Mouse (Mus musculus): ENCODE measurements around the gene Cacna1c. TPM values are rescaled to one million over a fixed set of nuclear protein-coding genes. Genes with fewer than 3 reads are reported as not detected.

The Cacna1c gene
- polyA plus RNA-seq, 1 experiment from 2014 or later = 8.7 TPM

DNA sequence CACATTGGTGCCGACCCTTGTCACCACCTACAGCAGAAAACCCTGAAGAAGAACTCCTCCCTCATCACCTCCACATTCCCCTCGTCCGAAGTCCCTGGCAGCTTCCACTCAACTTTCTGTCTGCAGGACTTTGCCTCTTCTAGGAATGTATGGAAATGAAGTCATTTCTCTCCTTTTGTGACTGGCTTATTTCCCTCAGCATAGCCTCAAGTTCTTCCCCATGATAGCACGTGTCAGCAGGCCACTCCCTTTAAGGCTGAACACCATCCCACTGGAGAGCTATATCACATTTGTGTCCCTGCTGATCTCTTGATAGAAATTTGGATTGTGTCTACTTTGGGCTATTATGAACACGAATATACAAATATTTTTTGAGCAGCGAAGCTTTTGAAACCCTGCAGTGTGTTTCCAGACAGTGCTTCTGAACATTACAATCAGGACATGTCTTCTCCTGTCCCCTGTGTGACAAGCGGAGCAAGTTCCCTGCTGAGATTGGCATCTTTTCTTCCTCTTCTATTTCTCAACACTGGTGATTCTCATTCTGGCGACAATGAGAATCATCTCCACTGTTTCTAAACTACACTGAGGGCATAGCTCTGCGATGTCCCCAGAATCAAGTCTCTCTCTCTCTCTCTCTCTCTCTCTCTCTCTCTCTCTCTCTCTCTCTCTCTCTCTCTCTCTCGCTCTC is 224.2 kb downstream of the Cacna1c start:
- Histone ChIP-seq H3K4me3 (ENCODE audit: low read depth, low read length) (no peak overlapping the region), H3K27me3 (ENCODE audit: control insufficient read depth, insufficient read depth, low read length) (no peaks in the 10 kb centered on the region), H3K9me3 (ENCODE audit: control insufficient read depth, low read length) (no peaks in the 10 kb centered on the region), H3K4me1 (ENCODE audit: control insufficient read depth, insufficient read depth, low read length) (no peaks in the 10 kb centered on the region), H3K36me3 (ENCODE audit: control insufficient read depth, insufficient read depth, low read length) (no peaks in the 10 kb centered on the region), H3K4me2 (ENCODE audit: low read depth, severe bottlenecking) (no peak overlapping the region), H3K27ac (replicated peaks; ENCODE audit: low read depth, low read length) (no peak overlapping the region), H3K9ac (ENCODE audit: low read length) (no peak overlapping the region)
- ATAC-seq (ENCODE audit: insufficient number of reproducible peaks, low FRiP score, low TSS enrichment, low read depth) = no peak
- DNase-seq (ENCODE audit: low spot score) = no peak
- WGBS = 75% methylated on average over 9 of the region's 10 CpGs

DNA sequence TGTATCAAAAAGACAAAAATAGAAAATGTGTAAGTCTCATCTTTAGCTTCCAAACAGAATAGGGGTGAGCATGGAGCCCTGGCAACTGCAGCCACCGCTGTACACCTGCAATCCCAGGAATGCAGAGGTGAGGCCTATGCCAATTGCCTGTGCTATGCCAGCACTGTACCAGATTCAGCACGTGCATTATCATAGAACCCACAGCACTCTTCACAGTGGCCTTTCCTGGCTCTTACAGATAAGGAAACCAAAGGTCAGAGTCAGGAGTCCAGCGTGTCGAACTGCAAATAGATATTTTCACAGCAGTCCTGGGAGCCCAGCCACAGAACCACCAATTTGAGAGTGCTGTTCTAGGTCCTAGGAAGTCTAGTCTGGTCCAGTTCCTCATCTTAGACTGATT is 227.4 kb downstream of the Cacna1c start:
- H3K9ac ChIP-seq (ENCODE audit: low read length) = no peak overlapping the region
- H3K36me3 ChIP-seq (ENCODE audit: control insufficient read depth, insufficient read depth, low read length) = no peaks in the 10 kb centered on the region
- no peak overlapping the region for H3K4me2 ChIP-seq (ENCODE audit: low read depth, severe bottlenecking)
- 81% methylated on average over 4 of the region's 4 CpGs for WGBS
- no peaks in the 10 kb centered on the region for H3K9me3 ChIP-seq (ENCODE audit: control insufficient read depth, low read length)
- no peaks in the 10 kb centered on the region for H3K4me1 ChIP-seq (ENCODE audit: control insufficient read depth, insufficient read depth, low read length)
- no peak for ATAC-seq (ENCODE audit: insufficient number of reproducible peaks, low FRiP score, low TSS enrichment, low read depth)
- no peak overlapping the region for H3K4me3 ChIP-seq (ENCODE audit: low read depth, low read length)
- DNase-seq (ENCODE audit: low spot score) = no peak
- H3K27ac ChIP-seq (replicated peaks; ENCODE audit: low read depth, low read length) = no peak overlapping the region
- no peaks in the 10 kb centered on the region for H3K27me3 ChIP-seq (ENCODE audit: control insufficient read depth, insufficient read depth, low read length)

DNA sequence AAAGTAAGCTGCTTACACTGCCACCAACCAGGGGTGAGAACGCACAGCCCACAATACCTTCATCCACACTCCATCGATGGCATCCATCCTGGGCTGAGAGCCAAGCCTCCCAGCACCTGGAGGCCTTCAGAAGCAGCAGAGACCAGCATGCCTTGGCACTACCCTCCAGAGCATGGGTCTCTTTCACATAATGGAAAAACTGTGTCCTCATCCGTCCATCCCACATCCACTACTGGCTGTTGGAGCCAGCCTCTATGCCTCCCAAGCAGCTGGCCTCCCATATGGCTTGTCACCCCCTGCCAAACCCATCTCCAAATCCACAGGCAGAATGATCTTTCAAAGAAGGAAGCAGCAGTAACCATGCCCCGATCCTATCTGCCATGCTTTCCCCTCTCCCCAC is 229.3 kb downstream of the Cacna1c start:
- WGBS = 81% methylated on average over 4 of the region's 4 CpGs
- no peaks in the 10 kb centered on the region for H3K27me3 ChIP-seq (ENCODE audit: control insufficient read depth, insufficient read depth, low read length)
- no peaks in the 10 kb centered on the region for H3K9me3 ChIP-seq (ENCODE audit: control insufficient read depth, low read length)
- no peak overlapping the region for H3K4me2 ChIP-seq (ENCODE audit: low read depth, severe bottlenecking)
- H3K27ac ChIP-seq (replicated peaks; ENCODE audit: low read depth, low read length) = no peak overlapping the region
- ATAC-seq (ENCODE audit: insufficient number of reproducible peaks, low FRiP score, low TSS enrichment, low read depth) (no peak), DNase-seq (ENCODE audit: low spot score) (no peak)
- H3K4me3 ChIP-seq (ENCODE audit: low read depth, low read length) = no peak overlapping the region
- H3K4me1 ChIP-seq (ENCODE audit: control insufficient read depth, insufficient read depth, low read length) = no peaks in the 10 kb centered on the region
- H3K9ac ChIP-seq (ENCODE audit: low read length) = no peak overlapping the region
- no peaks in the 10 kb centered on the region for H3K36me3 ChIP-seq (ENCODE audit: control insufficient read depth, insufficient read depth, low read length)

DNA sequence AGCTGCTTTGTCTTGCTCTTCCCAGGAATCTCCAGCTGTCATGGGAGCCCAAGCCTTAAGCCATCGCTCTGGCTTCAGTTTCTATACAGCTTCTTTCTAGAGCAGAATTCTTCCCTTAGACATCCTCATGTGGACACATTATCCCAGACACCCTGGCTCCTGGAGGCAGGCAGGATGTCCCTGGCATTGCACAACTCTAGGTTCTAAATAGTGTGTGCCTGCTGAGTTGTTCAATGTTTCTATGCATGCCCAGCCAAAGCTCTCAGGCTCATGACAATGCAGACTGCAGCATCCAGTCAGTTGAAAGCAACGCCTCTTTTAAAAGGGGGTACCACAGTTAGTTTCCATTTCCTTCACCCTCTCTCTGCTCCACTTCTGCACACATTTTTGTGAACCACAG is 230.6 kb downstream of the Cacna1c start:
- H3K4me2 ChIP-seq (ENCODE audit: low read depth, severe bottlenecking) = no peak overlapping the region
- H3K4me3 ChIP-seq (ENCODE audit: low read depth, low read length) = no peak overlapping the region
- no peaks in the 10 kb centered on the region for H3K4me1 ChIP-seq (ENCODE audit: control insufficient read depth, insufficient read depth, low read length)
- ATAC-seq (ENCODE audit: insufficient number of reproducible peaks, low FRiP score, low TSS enrichment, low read depth) (no peak), DNase-seq (ENCODE audit: low spot score) (no peak)
- H3K36me3 ChIP-seq (ENCODE audit: control insufficient read depth, insufficient read depth, low read length) = 0 out of 2 replicates have a peak, but pooled peaks cover 2% of the 10 kb centered on the region
- H3K9ac ChIP-seq (ENCODE audit: low read length) = no peak overlapping the region
- no peak overlapping the region for H3K27ac ChIP-seq (replicated peaks; ENCODE audit: low read depth, low read length)
- no peaks in the 10 kb centered on the region for H3K9me3 ChIP-seq (ENCODE audit: control insufficient read depth, low read length)
- no peaks in the 10 kb centered on the region for H3K27me3 ChIP-seq (ENCODE audit: control insufficient read depth, insufficient read depth, low read length)
- WGBS = 97% methylated on average over 2 of the region's 2 CpGs

DNA sequence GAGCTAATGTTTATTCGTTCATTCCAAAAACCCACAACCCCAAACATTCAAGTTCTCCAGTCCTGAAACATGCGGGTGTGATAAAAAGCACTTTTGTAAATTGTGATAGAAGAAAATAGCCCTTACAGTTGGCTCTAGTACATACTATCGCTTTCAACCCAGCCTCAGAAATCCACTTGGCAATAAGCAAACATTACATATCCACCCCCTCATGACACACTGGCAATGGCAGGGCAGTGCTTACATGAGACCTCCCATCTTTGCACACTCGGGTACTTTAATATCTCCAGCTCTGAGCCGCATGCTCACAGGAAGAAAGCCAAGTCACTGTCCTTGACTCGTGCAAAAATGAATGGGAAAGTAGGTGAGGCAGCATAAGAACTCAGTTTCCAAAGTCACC is 232.4 kb downstream of the Cacna1c start:
- 89% methylated on average over 6 of the region's 6 CpGs for WGBS
- no peaks in the 10 kb centered on the region for H3K27me3 ChIP-seq (ENCODE audit: control insufficient read depth, insufficient read depth, low read length)
- ATAC-seq (ENCODE audit: insufficient number of reproducible peaks, low FRiP score, low TSS enrichment, low read depth) (no peak), DNase-seq (ENCODE audit: low spot score) (no peak)
- H3K4me2 ChIP-seq (ENCODE audit: low read depth, severe bottlenecking) = no peak overlapping the region
- H3K27ac ChIP-seq (replicated peaks; ENCODE audit: low read depth, low read length) = no peak overlapping the region
- no peak overlapping the region for H3K9ac ChIP-seq (ENCODE audit: low read length)
- no peaks in the 10 kb centered on the region for H3K9me3 ChIP-seq (ENCODE audit: control insufficient read depth, low read length)
- H3K4me3 ChIP-seq (ENCODE audit: low read depth, low read length) = no peak overlapping the region
- H3K4me1 ChIP-seq (ENCODE audit: control insufficient read depth, insufficient read depth, low read length) = no peaks in the 10 kb centered on the region
- H3K36me3 ChIP-seq (ENCODE audit: control insufficient read depth, insufficient read depth, low read length) = 0 out of 2 replicates have a peak, but pooled peaks cover 2% of the 10 kb centered on the region

DNA sequence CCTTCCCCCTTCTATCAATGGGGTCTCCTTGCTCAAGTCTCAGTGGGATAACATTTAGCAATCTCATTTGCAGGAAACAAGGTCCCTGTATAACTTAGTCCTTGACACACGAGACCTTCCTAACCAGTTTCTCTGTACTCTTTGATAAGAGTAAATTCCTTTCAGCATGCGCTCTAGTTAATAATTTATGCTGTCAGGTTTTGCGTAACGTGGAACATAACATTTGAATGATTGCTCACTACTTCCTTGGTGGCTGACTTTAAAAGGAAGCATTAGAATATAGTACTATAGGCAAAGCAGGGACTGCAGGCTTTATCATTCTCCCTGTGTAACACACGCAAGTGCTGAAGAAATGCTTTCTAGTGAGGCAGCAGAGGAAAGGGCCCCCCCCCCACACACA is 232.9 kb downstream of the Cacna1c start:
- Histone ChIP-seq H3K9ac (ENCODE audit: low read length) (no peak overlapping the region), H3K9me3 (ENCODE audit: control insufficient read depth, low read length) (no peaks in the 10 kb centered on the region), H3K27me3 (ENCODE audit: control insufficient read depth, insufficient read depth, low read length) (no peaks in the 10 kb centered on the region), H3K27ac (replicated peaks; ENCODE audit: low read depth, low read length) (no peak overlapping the region), H3K4me2 (ENCODE audit: low read depth, severe bottlenecking) (no peak overlapping the region), H3K36me3 (ENCODE audit: control insufficient read depth, insufficient read depth, low read length) (0 out of 2 replicates have a peak, but pooled peaks cover 2% of the 10 kb centered on the region), H3K4me3 (ENCODE audit: low read depth, low read length) (no peak overlapping the region), H3K4me1 (ENCODE audit: control insufficient read depth, insufficient read depth, low read length) (no peaks in the 10 kb centered on the region)
- 86% methylated on average over 5 of the region's 5 CpGs for WGBS
- ATAC-seq (ENCODE audit: insufficient number of reproducible peaks, low FRiP score, low TSS enrichment, low read depth) = no peak
- no peak for DNase-seq (ENCODE audit: low spot score)

DNA sequence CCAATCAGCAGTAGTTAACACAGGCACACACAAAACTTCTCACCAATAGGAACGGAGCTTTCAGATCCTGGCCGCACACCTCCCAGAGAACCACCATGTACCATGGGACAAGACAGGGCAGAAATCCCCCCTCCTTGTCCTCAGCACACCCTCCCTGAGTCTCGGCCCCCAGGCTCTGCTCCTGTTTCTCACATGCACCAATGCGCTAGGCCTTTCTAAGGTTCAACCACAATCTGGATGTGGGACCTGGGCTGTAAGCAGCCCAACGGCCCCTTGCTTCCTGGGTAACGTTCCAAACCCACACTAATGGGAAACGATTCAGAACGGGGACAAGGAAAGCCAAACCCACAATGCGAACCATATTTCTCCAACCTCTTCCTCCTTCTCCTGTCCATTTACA is 237.7 kb downstream of the Cacna1c start:
- H3K9ac ChIP-seq (ENCODE audit: low read length) = no peak overlapping the region
- no peaks in the 10 kb centered on the region for H3K4me1 ChIP-seq (ENCODE audit: control insufficient read depth, insufficient read depth, low read length)
- no peak for DNase-seq (ENCODE audit: low spot score)
- no peak overlapping the region for H3K27ac ChIP-seq (replicated peaks; ENCODE audit: low read depth, low read length)
- no peak overlapping the region for H3K4me2 ChIP-seq (ENCODE audit: low read depth, severe bottlenecking)
- H3K27me3 ChIP-seq (ENCODE audit: control insufficient read depth, insufficient read depth, low read length) = no peaks in the 10 kb centered on the region
- no peaks in the 10 kb centered on the region for H3K9me3 ChIP-seq (ENCODE audit: control insufficient read depth, low read length)
- no peak for ATAC-seq (ENCODE audit: insufficient number of reproducible peaks, low FRiP score, low TSS enrichment, low read depth)
- 0 out of 2 replicates have a peak, but pooled peaks cover 2% of the 10 kb centered on the region for H3K36me3 ChIP-seq (ENCODE audit: control insufficient read depth, insufficient read depth, low read length)
- WGBS = 94% methylated on average over 9 of the region's 9 CpGs
- H3K4me3 ChIP-seq (ENCODE audit: low read depth, low read length) = no peak overlapping the region

DNA sequence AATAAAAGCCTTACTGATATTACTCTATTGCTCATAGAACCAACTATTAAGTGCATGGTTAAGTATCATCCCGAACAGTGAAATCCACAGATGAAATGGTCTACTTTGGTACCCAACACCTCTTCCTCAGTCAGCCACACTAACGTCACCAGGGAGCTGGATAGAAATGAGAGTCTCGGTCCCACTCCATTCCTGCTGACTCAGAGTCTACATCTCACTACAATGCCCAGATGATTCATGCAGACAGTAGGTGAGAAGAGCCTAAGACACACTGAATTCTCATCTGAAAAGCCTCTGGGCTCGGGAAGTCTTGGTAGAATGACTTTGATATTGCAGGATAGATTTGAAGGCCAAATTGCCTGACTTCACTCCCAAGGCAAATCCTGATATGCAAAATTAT is 240.0 kb downstream of the Cacna1c start:
- Histone ChIP-seq H3K36me3 (ENCODE audit: control insufficient read depth, insufficient read depth, low read length) (no peaks in the 10 kb centered on the region), H3K9me3 (ENCODE audit: control insufficient read depth, low read length) (no peaks in the 10 kb centered on the region), H3K4me1 (ENCODE audit: control insufficient read depth, insufficient read depth, low read length) (no peaks in the 10 kb centered on the region), H3K4me3 (ENCODE audit: low read depth, low read length) (no peak overlapping the region), H3K9ac (ENCODE audit: low read length) (no peak overlapping the region), H3K27ac (replicated peaks; ENCODE audit: low read depth, low read length) (no peak overlapping the region), H3K27me3 (ENCODE audit: control insufficient read depth, insufficient read depth, low read length) (no peaks in the 10 kb centered on the region), H3K4me2 (ENCODE audit: low read depth, severe bottlenecking) (no peak overlapping the region)
- WGBS = 87% methylated on average over 4 of the region's 4 CpGs
- DNase-seq (ENCODE audit: low spot score) (no peak), ATAC-seq (ENCODE audit: insufficient number of reproducible peaks, low FRiP score, low TSS enrichment, low read depth) (no peak)

DNA sequence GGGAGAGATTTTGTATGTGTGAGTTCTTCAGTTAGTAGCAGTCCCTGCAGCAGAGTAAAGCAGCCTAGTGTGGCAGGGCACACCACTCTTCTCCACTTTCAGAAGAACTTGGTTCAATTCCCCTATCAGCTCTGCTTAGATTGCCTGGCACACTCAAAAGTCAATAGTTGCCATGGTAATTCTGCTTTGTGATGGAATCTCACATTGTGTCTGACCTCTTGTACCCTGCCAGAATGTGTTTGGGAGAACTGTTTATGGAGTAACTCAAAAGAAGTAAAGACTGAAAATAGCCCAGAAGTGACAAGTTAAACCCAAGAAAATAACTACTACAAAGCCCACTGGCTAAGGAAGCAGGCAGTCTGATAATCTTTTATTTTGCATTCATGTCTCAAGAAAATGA is 240.4 kb downstream of the Cacna1c start:
- no peaks in the 10 kb centered on the region for H3K27me3 ChIP-seq (ENCODE audit: control insufficient read depth, insufficient read depth, low read length)
- no peak overlapping the region for H3K9ac ChIP-seq (ENCODE audit: low read length)
- no peaks in the 10 kb centered on the region for H3K36me3 ChIP-seq (ENCODE audit: control insufficient read depth, insufficient read depth, low read length)
- H3K4me1 ChIP-seq (ENCODE audit: control insufficient read depth, insufficient read depth, low read length) = no peaks in the 10 kb centered on the region
- no peak overlapping the region for H3K4me2 ChIP-seq (ENCODE audit: low read depth, severe bottlenecking)
- no peak for DNase-seq (ENCODE audit: low spot score)
- H3K4me3 ChIP-seq (ENCODE audit: low read depth, low read length) = no peak overlapping the region
- no peaks in the 10 kb centered on the region for H3K9me3 ChIP-seq (ENCODE audit: control insufficient read depth, low read length)
- ATAC-seq (ENCODE audit: insufficient number of reproducible peaks, low FRiP score, low TSS enrichment, low read depth) = no peak
- no peak overlapping the region for H3K27ac ChIP-seq (replicated peaks; ENCODE audit: low read depth, low read length)

All from limb, embryonic 11.5 days (tissue).